Comparison of ENCODE assay signal across 8 mouse cellular contexts in genomic region chr5:113142486-113142885, GRCm38 (mm10).
DNase-seq lines count a peak whose midpoint lies in the region; ATAC-seq and TF ChIP-seq lines count a peak whose summit lies in the region.

No protein-coding gene starts in this region.

- peak; percentile 52 for DNase-seq in forebrain, postnatal 0 days
- peak; percentile 83 for DNase-seq in gastrocnemius, postnatal 14 days
- DNase-seq in kidney, postnatal 25 days = peak; percentile 33 to 67
- DNase-seq in lung, postnatal 36 days = peak; percentile 39
- no peak for DNase-seq in cerebellum, adult 11-12 months
- DNase-seq in cerebellum, adult 18-20 months = no peak

- peak; percentile 62 for ATAC-seq in forebrain, postnatal 0 days
- ATAC-seq in forebrain, embryonic 12.5 days (ENCODE audit: low FRiP score) = no peak
- ATAC-seq in monocyte, adult 5-6 weeks (replicated peaks; ENCODE audit: insufficient number of reproducible peaks, low FRiP score, low TSS enrichment, poor library complexity, severe bottlenecking) = no peak

- no peak overlapping the region for H3K4me2 ChIP-seq in forebrain, postnatal 0 days (ENCODE audit: low read depth)
- H3K4me2 ChIP-seq in forebrain, embryonic 12.5 days = no peak overlapping the region

- H3K27me3 ChIP-seq in forebrain, postnatal 0 days (ENCODE audit: insufficient read depth, low read length) = peaks cover 4% of the 10 kb centered on the region; the same call in 1 of the 2 replicates
- peaks cover 23% of the 10 kb centered on the region for H3K27me3 ChIP-seq in forebrain, embryonic 12.5 days

- WGBS in forebrain, postnatal 0 days = 49% methylated on average over 11 of the region's 11 CpGs
- 70% methylated on average over 11 of the region's 11 CpGs for WGBS in forebrain, embryonic 12.5 days

- intact Hi-C loops in gastrocnemius, postnatal 14 days (cut with DNase I; ENCODE audit: low total_unique reads) = loop anchor here (5.0 kb wide), 1 partner anchor 40 kb away; no protein-coding TSS in a partner anchor

- H3K4me1 ChIP-seq in forebrain, postnatal 0 days (ENCODE audit: insufficient read depth) = peaks cover 16% of the 10 kb centered on the region
- H3K4me1 ChIP-seq in forebrain, embryonic 12.5 days = peaks cover 30% of the 10 kb centered on the region

- no peaks in the 10 kb centered on the region for H3K9me3 ChIP-seq in forebrain, postnatal 0 days (ENCODE audit: low read length)
- H3K9me3 ChIP-seq in forebrain, embryonic 12.5 days = no peaks in the 10 kb centered on the region

- peak; percentile 18; the same call in 1 of the 2 replicates for TF ChIP-seq CTCF in forebrain, postnatal 0 days (IDR thresholded peaks at IDR 0.05; ENCODE audit: low read depth)

- peak overlapping the region; percentile 51; the same call in 1 of the 2 replicates for H3K27ac ChIP-seq in forebrain, postnatal 0 days (ENCODE audit: low read depth, low read length)
- no peak overlapping the region for H3K27ac ChIP-seq in forebrain, embryonic 12.5 days

- no peaks in the 10 kb centered on the region for H3K36me3 ChIP-seq in forebrain, postnatal 0 days (ENCODE audit: insufficient read depth)
- no peaks in the 10 kb centered on the region for H3K36me3 ChIP-seq in forebrain, embryonic 12.5 days (replicated peaks)

- H3K9ac ChIP-seq in forebrain, postnatal 0 days = no peak overlapping the region
- H3K9ac ChIP-seq in forebrain, embryonic 12.5 days = no peak overlapping the region

- H3K4me3 ChIP-seq in forebrain, postnatal 0 days (ENCODE audit: low read depth, low read length) = no peak overlapping the region
- H3K4me3 ChIP-seq in forebrain, embryonic 12.5 days (replicated peaks) = no peak overlapping the region

Comparison
In these comparisons a context has a peak if more than half of its experiments do, and no peak if none do; other contexts are left out.
1. DNase-seq: peak in forebrain, postnatal 0 days (single experiment), gastrocnemius, postnatal 14 days (single experiment), kidney, postnatal 25 days (2 of 2) and lung, postnatal 36 days (single experiment); none in cerebellum, adult 11-12 months (single experiment) and cerebellum, adult 18-20 months (0 of 2).